Mouse (Mus musculus) forebrain, embryonic 15.5 days (tissue): ENCODE measurements around the gene Gm3667. TPM values are rescaled to one million over a fixed set of nuclear protein-coding genes. Genes with fewer than 3 reads are reported as not detected.
A peak's percentile ranks its signal among the peaks of the same experiment; 100 is the strongest.
"Not testable (repeated sequence)": the region's sequence is repeated elsewhere in the genome, so short reads cannot be mapped to it uniquely, and the experiment has no call there.

ENCODE experiments used
- ATAC-seq: fragments of 200-750 bp; cut with Nextera tagmentation; replicated peaks from 2 replicates; pipeline ENCODE4 v1.8.0; 2017; ENCODE audit warnings: mild to moderate bottlenecking, moderate TSS enrichment, moderate library complexity
- H3K27ac ChIP-seq: fragments of 300-500 bp; sonication (generic); replicated peaks from 2 replicates; pipeline ENCODE4 v1.5.1; 2015; ENCODE audit warnings: mild to moderate bottlenecking, inconsistent platforms
- H3K27me3 ChIP-seq: fragments of 300-500 bp; sonication (generic); 2 replicates; pipeline ENCODE4 v1.6.1; 2015; ENCODE audit warnings: inconsistent platforms
- H3K36me3 ChIP-seq: fragments of 300-500 bp; sonication (generic); 2 replicates; pipeline ENCODE4 v1.6.1; 2015; ENCODE audit warnings: mild to moderate bottlenecking, inconsistent platforms
- H3K4me1 ChIP-seq: fragments of 300-500 bp; sonication (generic); 2 replicates; pipeline ENCODE4 v1.6.1; 2015; ENCODE audit warnings: inconsistent platforms
- H3K4me2 ChIP-seq: fragments of 300-500 bp; sonication (generic); replicated peaks from 2 replicates; pipeline ENCODE4 v1.6.1; 2015; ENCODE audit warnings: mild to moderate bottlenecking, inconsistent platforms
- H3K4me3 ChIP-seq: fragments of 300-500 bp; sonication (generic); 2 replicates; pipeline ENCODE4 v1.5.1; 2015; ENCODE audit warnings: mild to moderate bottlenecking, inconsistent platforms
- H3K9ac ChIP-seq: fragments of 300-500 bp; sonication (generic); replicated peaks from 2 replicates; pipeline ENCODE4 v1.6.1; 2015; ENCODE audit warnings: mild to moderate bottlenecking, inconsistent platforms
- H3K9me3 ChIP-seq: fragments of 300-500 bp; sonication (generic); 2 replicates; pipeline ENCODE4 v1.6.1; 2016; ENCODE audit warnings: inconsistent platforms
- WGBS: fragments of 180-500 bp; shearing (Covaris S2); methylation state at CpG from one replicate; pipeline ENCODE4 v1.1.7; 2015; ENCODE audit warnings: mixed read lengths; 5-methylcytosine and 5-hydroxymethylcytosine counted together
- polyA plus RNA-seq: library from polyadenylated mRNA; unstranded; fragments of >200 nt; fragmentation: Nextera tagmentation; extraction: Ambion mirVana; gene quantifications from 2 replicates; pipeline ENCODE4 v1.2.1, GENCODE M21; 2015

Gene Gm3667
- 6.3 and 7.3 TPM in 2 replicates for polyA plus RNA-seq

DNA sequence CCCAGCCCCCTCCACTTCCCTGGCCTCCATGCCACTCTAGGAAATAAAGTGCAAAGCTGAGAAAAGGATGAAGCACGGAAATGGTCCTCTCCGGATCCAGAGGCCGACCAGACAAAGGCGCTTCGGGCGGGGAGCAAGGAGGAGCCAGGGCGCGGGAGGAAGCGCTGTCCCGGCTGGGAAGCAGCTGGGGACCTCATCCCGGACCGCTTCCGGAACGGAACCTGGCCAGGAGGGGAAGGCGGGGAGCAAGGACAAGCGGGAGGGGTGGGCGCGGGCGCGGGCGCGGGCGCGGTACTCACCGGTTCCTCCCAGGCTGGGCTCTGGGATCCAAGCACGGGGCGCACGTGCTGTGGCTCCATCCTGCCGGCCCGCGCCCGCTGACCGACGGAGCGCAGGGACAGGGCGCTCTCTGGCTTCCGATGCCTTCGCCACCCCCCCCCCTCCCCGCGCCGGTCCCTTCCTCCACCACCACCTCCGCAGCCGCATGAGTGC, at the start of gene Gm3667:
Gene Gm3667, minus strand, starts transcription at position 442 of the 492 bp plus-strand sequence.
- Histone ChIP-seq H3K4me3 (peak within 1 kb of the TSS; percentile 46), H3K9ac (peak within 1 kb of the TSS; percentile 51), H3K4me2 (peak within 1 kb of the TSS; percentile 55)
- not testable (repeated sequence) for H3K27me3 ChIP-seq, H3K4me1 ChIP-seq, H3K9me3 ChIP-seq, H3K36me3 ChIP-seq, H3K27ac ChIP-seq, ATAC-seq
- WGBS = under 1% methylated on average over 12 of the region's 43 CpGs

DNA sequence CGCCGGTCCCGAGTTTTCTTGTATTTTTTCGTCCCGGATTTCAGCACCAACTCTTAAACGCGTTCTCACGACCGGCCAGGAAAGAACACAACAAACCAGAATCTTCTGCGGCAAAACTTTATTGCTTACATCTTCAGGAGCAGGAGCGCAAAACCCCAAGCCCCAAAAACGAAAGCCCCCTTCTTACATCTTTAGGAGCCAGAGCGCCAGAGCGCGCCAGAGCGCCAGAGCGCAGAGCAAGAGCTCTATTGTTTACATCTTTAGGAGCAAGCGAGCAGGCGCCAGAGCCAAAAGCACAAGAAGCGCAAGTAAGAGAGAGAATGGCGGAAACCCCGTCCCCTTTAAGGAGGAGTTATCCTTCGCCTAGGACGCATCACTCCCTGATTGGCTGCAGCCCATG, 10.1 kb upstream of the Gm3667 start:
- H3K4me2 ChIP-seq, H3K9me3 ChIP-seq, H3K9ac ChIP-seq, H3K4me3 ChIP-seq, H3K27ac ChIP-seq, ATAC-seq, H3K36me3 ChIP-seq, H3K4me1 ChIP-seq, H3K27me3 ChIP-seq: not testable (repeated sequence)
- WGBS = 95% methylated on average over 19 of the region's 24 CpGs

DNA sequence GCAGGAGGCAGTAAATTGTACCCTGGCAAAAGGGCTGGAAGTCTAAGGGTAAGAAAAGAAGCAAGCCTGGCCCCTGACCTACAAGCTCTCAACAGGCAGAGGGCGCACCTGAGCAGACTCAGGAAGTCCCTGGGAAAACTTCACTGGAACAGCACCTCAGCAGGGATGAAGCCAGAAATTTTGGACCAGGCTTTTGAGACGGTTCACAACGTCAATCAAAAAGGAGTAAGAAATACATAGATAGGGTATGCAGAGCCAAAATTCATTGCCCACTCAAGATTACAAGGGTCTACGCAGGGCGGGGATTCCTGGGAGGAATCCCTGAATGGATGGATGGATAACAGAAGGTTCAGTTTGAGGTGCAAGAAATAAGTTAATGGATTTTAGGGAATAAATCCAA, 951 bp downstream of the Gm3667 start:
- Histone ChIP-seq H3K4me2 (peak overlapping the region; percentile 55), H3K4me3 (peak overlapping the region; percentile 46)
- H3K27me3 ChIP-seq, ATAC-seq, H3K27ac ChIP-seq, H3K4me1 ChIP-seq, H3K9ac ChIP-seq, H3K9me3 ChIP-seq, H3K36me3 ChIP-seq: not testable (repeated sequence)
- WGBS = 9% methylated on average over 5 of the region's 5 CpGs

DNA sequence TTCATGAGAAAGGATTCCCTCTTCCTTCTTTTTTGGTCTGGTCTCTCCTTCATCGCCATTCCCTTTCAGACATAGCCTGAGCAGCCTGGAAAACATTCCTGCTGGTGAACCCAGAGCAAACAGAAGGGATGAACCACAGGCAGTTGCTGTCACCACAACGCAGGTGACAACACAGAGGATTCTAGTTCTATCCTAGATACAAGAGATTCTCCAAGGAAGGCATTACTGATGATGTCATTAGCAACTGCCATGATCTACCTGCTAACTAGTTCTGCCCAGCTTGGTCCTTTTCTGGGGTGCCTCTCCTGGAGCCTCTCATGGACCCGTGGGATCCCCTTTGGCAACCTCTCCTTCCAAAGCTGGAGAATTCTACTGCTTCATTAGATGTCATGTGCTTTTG, 49.6 kb downstream of the Gm3667 start, which contains the start of gene Gm3642:
Gene Gm3642, minus strand, starts transcription at position 101 of the 400 bp plus-strand sequence.
- not testable (repeated sequence) for H3K4me1 ChIP-seq, H3K27me3 ChIP-seq, H3K9ac ChIP-seq, H3K4me3 ChIP-seq, ATAC-seq, H3K36me3 ChIP-seq, H3K27ac ChIP-seq, H3K4me2 ChIP-seq, H3K9me3 ChIP-seq
- no CpG with 5 or more reads among the region's 3 CpGs for WGBS

DNA sequence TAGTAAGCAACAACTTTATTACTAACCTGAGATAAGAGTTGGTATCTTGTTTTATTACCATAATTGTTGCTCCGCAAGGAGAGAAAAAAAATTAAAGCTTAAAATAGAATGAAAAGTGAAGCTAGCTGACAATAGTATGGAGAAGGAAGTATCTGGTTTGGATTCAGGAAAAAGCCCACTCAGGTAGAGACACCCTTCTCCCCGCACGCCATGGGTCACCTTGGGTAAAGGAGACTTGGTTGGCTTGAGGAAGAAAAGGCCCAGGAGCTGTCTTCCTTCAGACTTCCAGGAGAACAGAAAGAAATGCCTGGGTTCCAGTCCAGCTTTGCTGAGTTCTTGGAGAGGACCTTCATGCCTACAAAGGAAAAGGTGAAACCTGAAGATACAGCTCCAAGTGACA, 66.5 kb downstream of the Gm3667 start:
- H3K9me3 ChIP-seq, H3K4me3 ChIP-seq, H3K4me2 ChIP-seq, H3K36me3 ChIP-seq, H3K4me1 ChIP-seq, H3K9ac ChIP-seq, ATAC-seq, H3K27me3 ChIP-seq, H3K27ac ChIP-seq: not testable (repeated sequence)
- WGBS = 91% methylated on average over 3 of the region's 3 CpGs

Other genes with a start within 250 kb of the Gm3667 start
- not detected in 2 replicates for gene Gm10251, start 205.8 kb downstream of the Gm3667 start, polyA plus RNA-seq
- gene Gm8050, start 169.7 kb downstream of the Gm3667 start, polyA plus RNA-seq = not detected in 2 replicates
- 9.8 and 11.7 TPM in 2 replicates for gene Gm3636, start 147.6 kb downstream of the Gm3667 start, polyA plus RNA-seq
- gene Gm8362, start 115.6 kb downstream of the Gm3667 start, polyA plus RNA-seq = not detected in 2 replicates
- gene Gm3642, start 49.7 kb downstream of the Gm3667 start, polyA plus RNA-seq = not detected in 2 replicates
- gene Gm6356, start 83.9 kb upstream of the Gm3667 start, polyA plus RNA-seq = not detected in 2 replicates
- gene Gm10406, start 137.5 kb upstream of the Gm3667 start, polyA plus RNA-seq = 2.3 TPM in 2 replicates
- gene Gm3685, start 155.0 kb upstream of the Gm3667 start, polyA plus RNA-seq = not detected in 2 replicates
- 2.7 and 4.8 TPM in 2 replicates for gene Gm3696, start 210.7 kb upstream of the Gm3667 start, polyA plus RNA-seq
- not detected in 2 replicates for gene Gm6676, start 235.4 kb upstream of the Gm3667 start, polyA plus RNA-seq